Mouse (Mus musculus) heart, adult 11 months (tissue): ENCODE measurements around the gene Serpinf2.

Experiments used
- DNase-seq: peaks from one replicate; pipeline ENCODE4 v3.0.0; 2022

Gene Serpinf2

GRCm38 (mm10) chr11:75439363-75439762, at the start of gene Serpinf2:
Gene Serpinf2, minus strand, starts transcription at chr11:75439591.
- DNase-seq, result no peak

DNA sequence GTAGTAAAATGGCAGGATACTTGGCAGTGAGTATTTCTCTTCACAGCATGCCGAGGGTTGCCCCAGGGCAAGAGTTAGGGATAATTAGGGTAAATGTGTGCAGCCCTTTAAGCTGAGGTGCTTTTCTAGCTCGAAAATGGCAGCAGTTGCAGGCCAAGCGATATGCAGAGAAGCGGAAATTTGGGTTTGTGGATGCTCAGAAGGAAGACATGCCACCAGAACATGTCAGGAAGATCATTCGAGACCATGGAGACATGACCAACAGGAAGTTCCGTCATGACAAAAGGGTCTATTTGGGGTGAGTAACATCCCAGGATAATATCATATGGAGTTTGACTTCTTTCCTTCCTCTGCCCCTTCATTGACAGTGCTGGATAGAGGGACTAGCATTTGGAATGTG, 48.1 kb upstream of the Serpinf2 start:
- DNase-seq, result no peak

DNA sequence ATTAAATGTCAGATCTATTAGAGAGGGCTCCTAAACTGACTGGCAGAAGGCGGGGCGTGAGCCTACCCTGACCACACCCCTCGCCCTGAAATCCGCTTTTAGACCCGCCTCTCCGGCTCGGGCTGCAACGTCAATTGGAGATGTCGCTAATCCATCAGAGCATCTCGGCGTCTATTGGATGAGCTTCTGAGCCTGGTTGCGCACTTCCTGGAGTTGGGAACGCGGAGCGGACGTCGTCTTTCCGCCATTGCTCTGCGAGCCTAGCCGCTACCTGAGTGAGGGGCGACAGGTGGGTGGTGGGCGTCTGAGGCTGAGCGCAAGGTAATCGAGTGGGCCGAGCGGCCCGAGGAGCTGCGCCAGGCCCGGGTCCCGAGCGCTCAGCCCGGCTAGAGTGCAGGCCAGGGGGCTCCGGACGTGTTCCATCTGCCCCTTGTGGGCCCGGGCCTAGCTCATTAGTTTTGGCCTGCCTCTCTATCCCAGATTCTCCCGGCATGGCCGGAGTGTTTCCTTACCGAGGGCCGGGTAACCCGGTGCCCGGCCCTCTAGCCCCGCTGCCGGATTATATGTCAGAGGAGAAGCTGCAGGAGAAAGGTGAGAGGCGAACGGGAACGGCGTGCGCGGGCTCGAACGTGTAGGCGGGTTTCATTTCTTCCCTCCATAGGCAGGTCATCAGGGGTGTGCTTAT, 47.4 kb upstream of the Serpinf2 start, which contains the start of gene Prpf8:
Gene Prpf8 (plus strand): TSS at position 216 of the 685 bp plus-strand sequence.
- peak; percentile 100 for DNase-seq

GRCm38 (mm10) chr11:75486192-75486591, 46.8 kb upstream of the Serpinf2 start:
- DNase-seq, result no peak

GRCm38 (mm10) chr11:75473376-75473775, 34.0 kb upstream of the Serpinf2 start:
- DNase-seq, result no peak

- DNase-seq, result peak; percentile 63
Observed at GRCm38 (mm10) chr11:75472469-75473081, 33.2 kb upstream of the Serpinf2 start.

- no peak for DNase-seq
Observed at GRCm38 (mm10) chr11:75470675-75471074, 31.3 kb upstream of the Serpinf2 start.

GRCm38 (mm10) chr11:75469261-75469660, 29.9 kb upstream of the Serpinf2 start:
- no peak for DNase-seq

DNA sequence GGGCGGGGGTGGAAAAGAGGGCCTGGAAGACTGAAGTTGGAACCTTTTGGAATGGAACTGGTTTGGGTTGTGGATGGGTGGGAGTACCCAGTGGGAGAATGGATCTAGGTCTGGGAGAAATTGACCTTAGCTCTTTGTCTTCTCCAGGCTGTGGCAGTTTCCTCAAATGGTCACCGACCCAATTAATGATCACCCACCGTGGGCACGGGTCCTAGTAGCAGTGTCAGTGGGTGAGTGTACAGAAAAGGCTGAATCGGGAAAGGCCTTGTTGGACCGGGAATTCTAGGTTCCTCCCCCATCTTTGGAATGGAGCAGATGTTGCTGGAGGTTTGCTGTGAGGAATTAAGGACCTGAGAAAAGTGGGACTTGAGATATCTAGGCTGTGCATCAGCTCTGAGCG, 29.0 kb upstream of the Serpinf2 start:
- DNase-seq, result no peak

- DNase-seq, result peak; percentile 99
Observed at GRCm38 (mm10) chr11:75467512-75468215, 28.3 kb upstream of the Serpinf2 start.

GRCm38 (mm10) chr11:75466731-75467505, 27.5 kb upstream of the Serpinf2 start:
- no peak for DNase-seq

GRCm38 (mm10) chr11:75465051-75465450, 25.7 kb upstream of the Serpinf2 start:
- no peak for DNase-seq

- DNase-seq, result no peak
Observed at GRCm38 (mm10) chr11:75464417-75464816, 25.0 kb upstream of the Serpinf2 start.

DNA sequence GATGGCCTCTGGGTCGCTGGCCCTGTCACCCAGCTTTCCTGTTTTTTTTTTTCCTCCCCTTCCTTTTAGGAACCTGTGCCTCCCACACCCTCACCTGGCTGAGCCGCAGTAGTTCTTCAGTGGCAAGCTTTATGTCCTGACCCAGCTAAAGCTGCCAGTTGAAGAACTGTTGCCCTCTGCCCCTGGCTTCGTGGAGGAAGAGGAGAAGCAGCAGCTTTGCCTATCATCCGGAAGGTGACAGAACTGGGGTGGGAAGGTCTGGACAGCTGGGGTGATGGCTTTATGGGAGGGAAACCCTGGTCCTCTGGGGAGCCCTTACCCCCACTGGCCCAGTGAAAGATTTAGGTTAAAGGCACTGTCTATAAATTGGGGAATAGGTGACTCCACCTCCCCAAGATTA, 24.2 kb upstream of the Serpinf2 start:
- DNase-seq, result peak; percentile 95

GRCm38 (mm10) chr11:75462865-75463336, 23.5 kb upstream of the Serpinf2 start:
- DNase-seq, result peak; percentile 99

- peak; percentile 100 for DNase-seq
Observed at GRCm38 (mm10) chr11:75462253-75462783, 22.9 kb upstream of the Serpinf2 start.

DNA sequence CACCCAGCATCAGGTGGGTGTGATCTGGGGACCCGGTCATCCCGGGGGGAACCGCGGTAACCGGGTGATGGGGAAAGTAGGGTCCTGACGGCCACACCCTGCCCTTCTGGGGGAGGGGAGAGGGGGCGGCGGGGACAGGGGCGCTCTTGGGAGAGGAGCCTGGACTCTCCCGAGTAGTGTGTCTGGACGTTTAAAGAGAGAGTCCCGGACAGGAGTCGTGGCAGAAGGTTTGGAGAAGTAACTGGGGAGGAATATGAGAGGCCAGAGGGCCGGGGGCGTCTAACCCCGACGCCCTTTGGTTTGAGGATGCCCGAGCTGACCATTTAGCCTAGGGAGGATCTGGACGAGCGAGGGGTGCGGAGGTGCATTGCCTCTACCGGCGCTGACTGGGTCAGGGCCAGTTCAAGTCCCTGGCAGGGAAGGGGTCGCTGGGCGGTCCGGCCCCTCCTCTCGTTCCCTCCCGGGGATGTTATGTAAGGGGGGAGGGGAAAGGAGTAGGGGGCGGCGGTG, 22.4 kb upstream of the Serpinf2 start:
- no peak for DNase-seq

DNA sequence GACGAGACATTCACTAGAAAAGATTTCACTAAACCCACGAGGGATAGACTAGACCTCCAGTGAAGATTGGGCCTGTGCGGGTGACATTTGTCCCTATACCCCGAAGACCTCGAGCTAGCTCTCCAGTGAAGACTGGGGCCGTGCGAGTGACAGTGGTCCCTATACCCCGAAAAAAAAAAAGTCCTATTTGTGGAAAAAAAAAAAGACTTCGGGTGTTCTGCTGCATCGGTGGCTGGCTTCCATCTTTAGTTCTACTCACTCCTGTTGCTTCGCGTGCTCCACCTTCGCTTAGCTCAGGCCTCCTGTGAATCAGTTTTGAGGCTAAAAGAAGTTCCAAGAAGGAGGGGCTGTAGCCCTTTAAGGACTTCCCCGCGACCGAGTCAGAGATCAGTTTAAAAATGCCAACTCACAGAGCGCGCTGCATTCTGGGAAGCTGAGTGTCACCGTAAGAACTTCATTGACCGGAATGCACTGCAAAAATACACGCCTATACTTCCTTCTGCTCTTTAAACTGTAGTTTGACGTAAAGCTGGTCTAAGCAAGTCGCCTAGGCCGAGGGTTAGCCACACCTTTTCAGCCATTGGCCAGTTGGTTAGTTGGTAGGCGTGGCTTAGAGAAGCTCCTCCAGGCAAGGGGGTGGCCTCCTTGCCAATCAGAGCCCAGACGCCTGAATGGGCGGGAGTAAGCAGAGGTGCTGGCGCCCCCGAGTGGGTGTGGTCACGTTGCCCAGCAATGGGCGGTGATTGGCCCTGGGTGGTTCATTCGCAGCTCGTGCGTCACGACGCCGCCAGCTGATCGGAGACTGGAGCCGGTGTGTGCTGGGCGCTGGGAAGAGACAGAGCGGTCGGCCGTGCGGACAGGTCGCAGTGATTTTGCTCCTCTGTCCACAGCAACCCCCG, 21.7 kb upstream of the Serpinf2 start, which contains the start of gene Tlcd2:
Gene Tlcd2 (plus strand): TSS at position 872 of the 899 bp plus-strand sequence.
- DNase-seq, result peak; percentile 100

- peak; percentile 100 for DNase-seq
Observed at GRCm38 (mm10) chr11:75460103-75460843, 20.9 kb upstream of the Serpinf2 start.

- no peak for DNase-seq
Observed at GRCm38 (mm10) chr11:75459751-75460102, 20.3 kb upstream of the Serpinf2 start.
